Mouse (Mus musculus) right cerebral cortex, adult 2 months (tissue): ENCODE measurements around the gene Cbx6.
A peak's percentile ranks its signal among the peaks of the same experiment; 100 is the strongest.
"Not testable (repeated sequence)": the region's sequence is repeated elsewhere in the genome, so short reads cannot be mapped to it uniquely, and the experiment has no call there.

Experiments used
- DNase-seq, 2 experiments: peaks; one replicate each; pipeline ENCODE4 v3.0.0; 2021 to 2022; ENCODE audit warnings: low spot score in 2 of 2

The Cbx6 gene

GRCm38 (mm10) chr15:79830388-79830787 lies 4.1 kb downstream of the Cbx6 start:
- peak; percentile 84 to 87 for DNase-seq

GRCm38 (mm10) chr15:79829431-79829830 lies 5.1 kb downstream of the Cbx6 start:
- DNase-seq, result no peak

GRCm38 (mm10) chr15:79828366-79829035 lies 6.0 kb downstream of the Cbx6 start:
- DNase-seq, result peak in 1 of 2 experiments; percentile 45

GRCm38 (mm10) chr15:79827778-79828210 lies 6.7 kb downstream of the Cbx6 start:
- DNase-seq, result no peak

- no peak for DNase-seq
Observed at GRCm38 (mm10) chr15:79827061-79827777, 7.3 kb downstream of the Cbx6 start.

- no peak for DNase-seq
Observed at GRCm38 (mm10) chr15:79826221-79826935, 8.1 kb downstream of the Cbx6 start.

- no peak for DNase-seq
Observed at GRCm38 (mm10) chr15:79825146-79825825, 9.2 kb downstream of the Cbx6 start.

GRCm38 (mm10) chr15:79823588-79824280 lies 10.8 kb downstream of the Cbx6 start:
- no peak for DNase-seq

GRCm38 (mm10) chr15:79822265-79823199 lies 12.0 kb downstream of the Cbx6 start:
- DNase-seq, result no peak

- no peak for DNase-seq
Observed at GRCm38 (mm10) chr15:79818325-79818724, 16.2 kb downstream of the Cbx6 start.

- no peak for DNase-seq
Observed at GRCm38 (mm10) chr15:79813666-79814258, 20.7 kb downstream of the Cbx6 start.

- DNase-seq, result not testable (repeated sequence)
Observed at GRCm38 (mm10) chr15:79812840-79813239, 21.6 kb downstream of the Cbx6 start.

GRCm38 (mm10) chr15:79810997-79811396 lies 23.5 kb downstream of the Cbx6 start:
- no peak for DNase-seq

- DNase-seq, result no peak
Observed at GRCm38 (mm10) chr15:79810061-79810460, 24.4 kb downstream of the Cbx6 start.

GRCm38 (mm10) chr15:79808658-79809057 lies 25.8 kb downstream of the Cbx6 start:
- DNase-seq, result no peak

- no peak for DNase-seq
Observed at GRCm38 (mm10) chr15:79808114-79808513, 26.4 kb downstream of the Cbx6 start.

GRCm38 (mm10) chr15:79807050-79807449 lies 27.4 kb downstream of the Cbx6 start:
- no peak for DNase-seq

- no peak for DNase-seq
Observed at GRCm38 (mm10) chr15:79805246-79805645, 29.2 kb downstream of the Cbx6 start.

- peak in 1 of 2 experiments; percentile 65 for DNase-seq
Observed at GRCm38 (mm10) chr15:79804352-79805071, 30.0 kb downstream of the Cbx6 start, which contains the start of gene Nptxr. Gene Nptxr, minus strand, starts transcription at chr15:79804766.
